Mouse (Mus musculus): ENCODE measurements around the gene Lig3. TPM values are rescaled to one million over a fixed set of nuclear protein-coding genes. Genes with fewer than 3 reads are reported as not detected.
A peak's percentile ranks its signal among the peaks of the same experiment; 100 is the strongest.

Gene Lig3
- 10 to 100 TPM; 17.0 to 17.1 TPM for total RNA-seq (2021)
- long read RNA-seq, experiment 1, full-length matches to known transcripts, result 11 of 17 reads
- long read RNA-seq, experiment 1, partial matches to known transcripts, result 1 of 17 reads
- long read RNA-seq, experiment 1, other reads (novel, unspliced or antisense), result 5 of 17 reads
- long read RNA-seq, experiment 2, full-length matches to known transcripts, result 5 of 12 reads
- long read RNA-seq, experiment 2, partial matches to known transcripts, result 1 of 12 reads
- long read RNA-seq, experiment 2, other reads (novel, unspliced or antisense), result 6 of 12 reads

- peak; percentile 95 for DNase-seq (ENCODE audit: low spot score)
Measured at GRCm38 (mm10) chr11:82780983-82781903, at the start of gene Lig3. Gene Lig3 (plus strand): TSS chr11:82781108.

- DNase-seq (ENCODE audit: low spot score), result no peak
Measured at GRCm38 (mm10) chr11:82734227-82734626, 46.7 kb upstream of the Lig3 start.

- no peak for DNase-seq (ENCODE audit: low spot score)
Measured at GRCm38 (mm10) chr11:82739006-82739405, 41.9 kb upstream of the Lig3 start.

GRCm38 (mm10) chr11:82746138-82746537 lies 34.8 kb upstream of the Lig3 start:
- DNase-seq (ENCODE audit: low spot score), result peak; percentile 54

- peak; percentile 16 for DNase-seq (ENCODE audit: low spot score)
Measured at GRCm38 (mm10) chr11:82746857-82747366, 34.0 kb upstream of the Lig3 start.

GRCm38 (mm10) chr11:82752349-82753115 lies 28.4 kb upstream of the Lig3 start:
- DNase-seq (ENCODE audit: low spot score), result no peak

GRCm38 (mm10) chr11:82755919-82756318 lies 25.0 kb upstream of the Lig3 start:
- no peak for DNase-seq (ENCODE audit: low spot score)

- no peak for DNase-seq (ENCODE audit: low spot score)
Measured at GRCm38 (mm10) chr11:82762286-82762829, 18.6 kb upstream of the Lig3 start.

- no peak for DNase-seq (ENCODE audit: low spot score)
Measured at GRCm38 (mm10) chr11:82763261-82763660, 17.6 kb upstream of the Lig3 start.

GRCm38 (mm10) chr11:82763742-82764437 lies 17.0 kb upstream of the Lig3 start, which contains the start of the genes Cct6b and Zfp830:
Gene Cct6b (minus strand): TSS chr11:82764321.
Gene Zfp830 (plus strand): TSS chr11:82764345.
- DNase-seq (ENCODE audit: low spot score), result peak; percentile 92

- DNase-seq (ENCODE audit: low spot score), result no peak
Measured at GRCm38 (mm10) chr11:82764438-82764924, 16.4 kb upstream of the Lig3 start.

GRCm38 (mm10) chr11:82780134-82780533 lies 774 bp upstream of the Lig3 start:
- no peak for DNase-seq (ENCODE audit: low spot score)

GRCm38 (mm10) chr11:82782197-82782596 lies 1.3 kb downstream of the Lig3 start:
- DNase-seq (ENCODE audit: low spot score), result no peak

GRCm38 (mm10) chr11:82783453-82783852 lies 2.5 kb downstream of the Lig3 start:
- DNase-seq (ENCODE audit: low spot score), result no peak

- DNase-seq (ENCODE audit: low spot score), result no peak
Measured at GRCm38 (mm10) chr11:82806656-82807055, 25.7 kb downstream of the Lig3 start.

GRCm38 (mm10) chr11:82807370-82807769 lies 26.5 kb downstream of the Lig3 start:
- DNase-seq (ENCODE audit: low spot score), result no peak

GRCm38 (mm10) chr11:82808485-82808884 lies 27.6 kb downstream of the Lig3 start:
- DNase-seq (ENCODE audit: low spot score), result no peak

- peak; percentile 73 for DNase-seq (ENCODE audit: low spot score)
Measured at GRCm38 (mm10) chr11:82819350-82819749, 38.4 kb downstream of the Lig3 start.

GRCm38 (mm10) chr11:82820788-82821456 lies 40.0 kb downstream of the Lig3 start:
- no peak for DNase-seq (ENCODE audit: low spot score)

- DNase-seq (ENCODE audit: low spot score), result no peak
Measured at GRCm38 (mm10) chr11:82826818-82827217, 45.9 kb downstream of the Lig3 start.

Measured in gastrocnemius, adult 18-20 months (tissue).